Mouse (Mus musculus) MEL (cell line): ENCODE measurements at regions not wholly inside any gene's neighbourhood (a gene's known extent, or its start where the extent isn't known, plus 50 kb on each side); places are given as distances from the start of the nearest gene placed in this dataset.

Source experiments
- DNase-seq: peaks from one replicate; pipeline ENCODE4 v3.0.0; 2011; ENCODE audit warnings: low read depth, low spot score
- H3K27ac ChIP-seq: 2 replicates; pipeline ENCODE4 v1.5.1; 2012; ENCODE audit warnings: low read depth, mild to moderate bottlenecking, control low read depth, low read length, moderate library complexity; ENCODE audit not compliant: control insufficient read depth
- H3K27me3 ChIP-seq, 2 experiments: fragments of 150-350 bp in 1 of 2; sonication (generic) in 1 of 2; 2 replicates each; pipeline ENCODE4 v1.6.1; 2012; ENCODE audit warnings: low read length in 2 of 2, mild to moderate bottlenecking in 2 of 2, improper control_type of control experiment in 1 of 2, moderate library complexity in 1 of 2; ENCODE audit not compliant: insufficient read depth in 2 of 2, control insufficient read depth in 1 of 2
- H3K36me3 ChIP-seq, 2 experiments: 2 replicates each; pipeline ENCODE4 v1.6.1; 2012 to 2014; ENCODE audit warnings: low read length in 2 of 2, improper control_type of control experiment in 1 of 2, inconsistent platforms in 1 of 2, mild to moderate bottlenecking in 1 of 2; ENCODE audit not compliant: insufficient read depth in 2 of 2, control insufficient read depth in 1 of 2
- H3K4me1 ChIP-seq, 2 experiments: fragments of 150-350 bp in 1 of 2; sonication (generic) in 1 of 2; 2 replicates each; pipeline ENCODE4 v1.6.1; 2012; ENCODE audit warnings: low read length in 2 of 2, improper control_type of control experiment in 1 of 2, mild to moderate bottlenecking in 1 of 2; ENCODE audit not compliant: insufficient read depth in 2 of 2, control insufficient read depth in 1 of 2
- H3K4me3 ChIP-seq, 2 experiments: fragments of 150-350 bp in 1 of 2; sonication (generic) in 1 of 2; 2 replicates each; pipeline ENCODE4 v1.5.1; 2012; ENCODE audit warnings: low read depth in 2 of 2, low read length in 2 of 2, mild to moderate bottlenecking in 2 of 2, moderate library complexity in 2 of 2, control low read depth in 1 of 2, improper control_type of control experiment in 1 of 2; ENCODE audit not compliant: control insufficient read depth in 1 of 2, insufficient read depth in 1 of 2
- H3K79me2 ChIP-seq: 2 replicates; pipeline ENCODE4 v1.6.1; 2012; ENCODE audit warnings: mild to moderate bottlenecking, low read length, moderate library complexity; ENCODE audit not compliant: control insufficient read depth, poor library complexity, insufficient read depth
- H3K9ac ChIP-seq: 2 replicates; pipeline ENCODE4 v1.6.1; 2012; ENCODE audit warnings: low read depth, mild to moderate bottlenecking, control low read depth, low read length, moderate library complexity; ENCODE audit not compliant: control insufficient read depth, poor library complexity, severe bottlenecking
- H3K9me3 ChIP-seq: fragments of 150-350 bp; sonication (generic); replicated peaks from 2 replicates; pipeline ENCODE4 v1.6.1; 2012; ENCODE audit warnings: mild to moderate bottlenecking, low read length, improper control_type of control experiment, moderate library complexity; ENCODE audit not compliant: insufficient read depth
- CHD1 ChIP-seq: IDR thresholded peaks from 2 replicates; pipeline ENCODE4 v1.6.1; 2012; ENCODE audit warnings: low read depth, mild to moderate bottlenecking, inconsistent platforms, low read length, improper control_type of control experiment
- CTCF ChIP-seq, 3 experiments: IDR thresholded peaks in 2 of 3; conservative IDR thresholded peaks in 1 of 3; 2 replicates each; pipeline ENCODE4 v1.5.1; 2011 to 2012; ENCODE audit warnings: low read length in 3 of 3, low read depth in 2 of 3, mild to moderate bottlenecking in 2 of 3, improper control_type of control experiment in 1 of 3, inconsistent platforms in 1 of 3, mixed read lengths in 1 of 3, moderate library complexity in 1 of 3; ENCODE audit not compliant: control insufficient read depth in 1 of 3, insufficient read depth in 1 of 3, poor library complexity in 1 of 3, severe bottlenecking in 1 of 3
- GABPA ChIP-seq: IDR thresholded peaks from 2 replicates; pipeline ENCODE4 v1.6.1; 2012; ENCODE audit warnings: low read depth, mild to moderate bottlenecking, inconsistent platforms, low read length, improper control_type of control experiment, moderate library complexity
- GATA1 ChIP-seq: IDR thresholded peaks from 2 replicates; pipeline ENCODE4 v1.6.1; 2011; ENCODE audit warnings: low read depth, low read length, improper control_type of control experiment
- JUND ChIP-seq: IDR thresholded peaks from 2 replicates; pipeline ENCODE4 v1.6.1; 2011; ENCODE audit warnings: low read depth, mild to moderate bottlenecking, improper control_type of control experiment, low read length
- MAFK ChIP-seq: IDR thresholded peaks from 2 replicates; pipeline ENCODE4 v1.6.1; 2011; ENCODE audit warnings: low read depth, mild to moderate bottlenecking, low read length, improper control_type of control experiment, borderline replicate concordance
- MYC ChIP-seq: IDR thresholded peaks from 2 replicates; pipeline ENCODE4 v1.6.1; 2011; ENCODE audit warnings: low read depth, mild to moderate bottlenecking, low read length, improper control_type of control experiment, moderate library complexity
- NELFE ChIP-seq: IDR thresholded peaks from 2 replicates; pipeline ENCODE4 v1.6.1; 2011; ENCODE audit warnings: low read depth, low read length, improper control_type of control experiment
- NRF1 ChIP-seq: IDR thresholded peaks from 2 replicates; pipeline ENCODE4 v1.6.1; 2014; ENCODE audit warnings: low read depth, mild to moderate bottlenecking, inconsistent platforms, low read length, improper control_type of control experiment, moderate library complexity; ENCODE audit not compliant: poor library complexity, insufficient read depth, severe bottlenecking
- POLR2A ChIP-seq, 2 experiments: IDR thresholded peaks; 2 replicates each; pipeline ENCODE4 v1.6.1; 2011 to 2012; ENCODE audit warnings: low read length in 2 of 2, mild to moderate bottlenecking in 2 of 2, control low read depth in 1 of 2, improper control_type of control experiment in 1 of 2, low read depth in 1 of 2, moderate library complexity in 1 of 2; ENCODE audit not compliant: control insufficient read depth in 1 of 2, insufficient read depth in 1 of 2, poor library complexity in 1 of 2
- POLR2AphosphoS2 ChIP-seq: IDR thresholded peaks from 2 replicates; pipeline ENCODE4 v1.6.1; 2011; ENCODE audit warnings: low read length, improper control_type of control experiment
- RCOR1 ChIP-seq: IDR thresholded peaks from 2 replicates; pipeline ENCODE4 v1.6.1; 2012; ENCODE audit warnings: low read depth, mild to moderate bottlenecking, inconsistent platforms, low read length, improper control_type of control experiment
- SMC3 ChIP-seq: IDR thresholded peaks from 2 replicates; pipeline ENCODE4 v1.6.1; 2011; ENCODE audit warnings: low read depth, low read length, improper control_type of control experiment
- TBP ChIP-seq: IDR thresholded peaks from 2 replicates; pipeline ENCODE4 v1.8.0; 2011; ENCODE audit warnings: low read depth, low read length, improper control_type of control experiment
- UBTF ChIP-seq: IDR thresholded peaks from 2 replicates; pipeline ENCODE4 v1.6.1; 2012; ENCODE audit warnings: low read depth, mild to moderate bottlenecking, inconsistent platforms, low read length, improper control_type of control experiment, moderate library complexity, borderline replicate concordance; ENCODE audit not compliant: insufficient read depth
- USF1 ChIP-seq: IDR thresholded peaks from 2 replicates; pipeline ENCODE4 v1.6.1; 2014; ENCODE audit warnings: low read depth, mild to moderate bottlenecking, inconsistent platforms, low read length, improper control_type of control experiment, moderate library complexity

- Histone ChIP-seq H3K9me3 (no peaks in the 10 kb centered on the region), H3K27me3 (no peaks in the 10 kb centered on the region), H3K4me3 (no peak overlapping the region), H3K36me3 (no peaks in the 10 kb centered on the region), H3K9ac (no peak overlapping the region), H3K27ac (no peak overlapping the region), H3K4me1 (no peaks in the 10 kb centered on the region), H3K79me2 (no peaks in the 10 kb centered on the region)
- DNase-seq: no peak
- no peak for TF ChIP-seq GATA1
- TF ChIP-seq CTCF (IDR thresholded peaks at IDR 0.05 in 2 of 3, conservative IDR thresholded peaks at IDR 0.05 in 1 of 3; ENCODE audit: control insufficient read depth in 1 of 3, insufficient read depth in 1 of 3, low read depth in 2 of 3, low read length in 3 of 3, poor library complexity in 1 of 3, severe bottlenecking in 1 of 3): no peak
- no peak for TF ChIP-seq RCOR1
- TF ChIP-seq SMC3: no peak
- TF ChIP-seq POLR2A (IDR thresholded peaks at IDR 0.05; ENCODE audit: control insufficient read depth in 1 of 2, insufficient read depth in 1 of 2, low read depth in 1 of 2, low read length in 2 of 2, poor library complexity in 1 of 2): no peak
- TF ChIP-seq GABPA: no peak
- no peak for TF ChIP-seq TBP
- no peak for TF ChIP-seq NRF1
- no peak for TF ChIP-seq CHD1
- no peak for TF ChIP-seq NELFE
- TF ChIP-seq MAFK: no peak
- no peak for TF ChIP-seq MYC
- no peak for TF ChIP-seq USF1
- TF ChIP-seq, all 39 proteins: peak for 0
These were observed 226.1 kb downstream of the Ttc32 start for GRCm38 (mm10) chr12:9255661-9256486.

- no peaks in the 10 kb centered on the region for H3K4me1 ChIP-seq
- no peak overlapping the region for H3K4me3 ChIP-seq
- H3K36me3 ChIP-seq: no peaks in the 10 kb centered on the region
- H3K9ac ChIP-seq: no peak overlapping the region
- H3K9me3 ChIP-seq: no peaks in the 10 kb centered on the region
- DNase-seq: no peak
- H3K79me2 ChIP-seq: no peaks in the 10 kb centered on the region
- H3K27me3 ChIP-seq: no peaks in the 10 kb centered on the region
- H3K27ac ChIP-seq: no peak overlapping the region
- TF ChIP-seq POLR2AphosphoS2 (no peak), USF1 (no peak), GATA1 (no peak), JUND (no peak), UBTF (no peak), CTCF (IDR thresholded peaks at IDR 0.05 in 2 of 3, conservative IDR thresholded peaks at IDR 0.05 in 1 of 3; ENCODE audit: control insufficient read depth in 1 of 3, insufficient read depth in 1 of 3, low read depth in 2 of 3, low read length in 3 of 3, poor library complexity in 1 of 3, severe bottlenecking in 1 of 3) (no peak), TBP (no peak), SMC3 (no peak)
These were observed 226.7 kb downstream of the Ttc32 start for GRCm38 (mm10) chr12:9256487-9256820.
